Mouse (Mus musculus) spleen, adult 2 months (tissue): ENCODE measurements around the gene Gm20388. TPM values are rescaled to one million over a fixed set of nuclear protein-coding genes. Genes with fewer than 3 reads are reported as not detected.

Source experiments
- DNase-seq, 2 experiments: peaks; one replicate each; pipeline versions ENCODE4 v3.0.0 to v3.0.0-alpha.2; 2012 to 2021; ENCODE audit warnings: low spot score in 2 of 2, low read depth in 1 of 2
- H3K27ac ChIP-seq: fragments of 200-500 bp; 2 replicates; pipeline ENCODE4 v1.5.1; 2012; ENCODE audit warnings: low read length, inconsistent platforms; ENCODE audit not compliant: insufficient read depth
- H3K27me3 ChIP-seq: fragments of 200-500 bp; 2 replicates; pipeline ENCODE4 v1.6.1; 2012; ENCODE audit warnings: mild to moderate bottlenecking, moderate library complexity, low read length, inconsistent platforms; ENCODE audit not compliant: control insufficient read depth, insufficient read depth
- H3K36me3 ChIP-seq: fragments of 200-500 bp; 2 replicates; pipeline ENCODE4 v1.6.1; 2012; ENCODE audit warnings: mild to moderate bottlenecking, low read length, inconsistent platforms; ENCODE audit not compliant: control insufficient read depth, insufficient read depth
- H3K4me1 ChIP-seq: fragments of 200-500 bp; 2 replicates; pipeline ENCODE4 v1.6.1; 2011; ENCODE audit warnings: inconsistent platforms; ENCODE audit not compliant: control insufficient read depth, insufficient read depth, insufficient read length
- H3K4me3 ChIP-seq: fragments of 200-500 bp; 2 replicates; pipeline ENCODE4 v1.5.1; 2011; ENCODE audit warnings: mild to moderate bottlenecking, inconsistent platforms; ENCODE audit not compliant: insufficient read depth, insufficient read length; ENCODE audit errors: extremely low read depth
- CTCF ChIP-seq: fragments of 200-500 bp; IDR thresholded peaks from 2 replicates; pipeline ENCODE4 v1.5.1; 2011; ENCODE audit warnings: mild to moderate bottlenecking, inconsistent platforms; ENCODE audit not compliant: insufficient read depth, insufficient read length, insufficient replicate concordance; ENCODE audit errors: extremely low read depth
- POLR2A ChIP-seq: fragments of 200-500 bp; IDR thresholded peaks from 2 replicates; pipeline ENCODE4 v1.6.1; 2011; ENCODE audit warnings: low read depth, low read length, inconsistent platforms
- WGBS: fragments of 180-500 bp; shearing (Covaris S2); methylation state at CpG from one replicate; pipeline ENCODE4 v1.1.7; 2018; 5-methylcytosine and 5-hydroxymethylcytosine counted together
- polyA plus RNA-seq: library from polyadenylated mRNA; depleted of rRNA; stranded (reverse); fragments of >200 nt; gene quantifications from 2 replicates; pipeline ENCODE4 v1.2.3, GENCODE M21; 2012

Gene Gm20388
- polyA plus RNA-seq, 1 experiment = 26.1 TPM

DNA sequence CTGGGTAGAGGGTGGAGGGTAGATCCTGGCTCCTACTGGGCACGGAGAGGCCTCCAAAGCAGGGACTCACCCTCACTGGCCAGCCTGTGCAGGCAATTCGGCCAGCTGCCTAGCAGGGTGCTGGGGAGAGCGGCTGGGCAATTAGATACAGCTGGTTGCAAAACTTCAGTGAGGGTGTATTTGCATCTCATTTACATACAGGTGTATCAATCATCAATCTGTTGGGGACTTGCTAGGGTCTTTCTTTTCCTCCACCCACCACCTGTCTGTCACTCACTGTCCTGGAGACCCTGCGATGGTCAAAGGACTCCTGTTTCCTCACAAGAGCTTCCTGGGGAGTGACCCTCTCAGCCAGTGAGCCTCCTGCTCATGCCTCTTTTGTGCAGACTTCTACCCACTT is 465.6 kb downstream of the Gm20388 start:
- no peak overlapping the region for H3K4me3 ChIP-seq
- TF ChIP-seq CTCF = no peak
- TF ChIP-seq POLR2A = no peak
- no peak overlapping the region for H3K27ac ChIP-seq
- no peaks in the 10 kb centered on the region for H3K4me1 ChIP-seq
- H3K27me3 ChIP-seq = no peaks in the 10 kb centered on the region
- WGBS = 92% methylated on average over 4 of the region's 4 CpGs
- DNase-seq = no peak
- no peaks in the 10 kb centered on the region for H3K36me3 ChIP-seq

DNA sequence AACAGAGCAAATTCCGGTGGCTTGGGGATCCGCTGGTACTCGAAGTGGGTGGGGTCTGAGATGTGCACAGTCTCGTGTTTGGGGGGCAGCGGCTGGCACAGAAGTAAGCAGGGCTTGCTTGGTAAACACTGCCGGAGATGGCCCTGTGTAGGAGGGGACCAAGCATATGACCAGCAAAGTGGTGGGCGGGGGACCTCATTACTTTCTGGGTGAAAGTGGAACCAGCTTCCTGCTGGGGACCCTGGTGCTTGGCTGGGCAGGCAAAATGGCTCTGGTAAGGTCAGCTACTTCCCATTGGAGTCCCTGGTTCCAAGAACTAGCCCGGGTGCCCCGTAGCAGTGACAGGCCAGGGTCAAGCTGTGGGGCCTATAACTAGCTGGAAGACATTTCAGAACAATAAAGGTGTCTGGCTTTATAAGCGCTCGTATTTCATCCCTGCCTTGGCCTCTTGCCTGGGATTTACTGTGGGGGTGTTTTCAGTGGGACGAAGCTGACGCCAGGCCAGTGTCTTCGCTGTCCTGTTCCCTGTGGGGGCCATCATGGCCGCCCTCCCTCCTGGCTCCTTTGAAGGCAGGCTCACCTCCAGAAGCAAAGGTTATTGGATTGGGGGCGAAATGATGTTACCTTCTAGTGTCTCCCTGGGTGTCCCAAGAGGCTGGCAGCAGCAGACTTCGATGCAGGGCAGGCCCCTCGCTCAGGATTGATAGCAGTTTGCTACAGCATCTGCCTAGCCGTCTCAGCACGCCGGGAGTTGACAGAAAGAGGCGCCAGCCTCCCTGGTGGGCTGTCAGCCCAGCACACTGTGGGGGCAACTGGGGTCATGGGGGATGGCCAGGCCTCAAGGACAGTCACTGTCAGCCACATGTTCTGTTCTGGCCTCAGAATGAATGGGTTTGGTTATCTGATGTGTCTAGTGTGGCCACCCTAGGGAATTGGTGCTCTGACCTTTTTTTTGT is 466.5 kb downstream of the Gm20388 start:
- DNase-seq = no peak
- H3K4me1 ChIP-seq = no peaks in the 10 kb centered on the region
- 82% methylated on average over 22 of the region's 22 CpGs for WGBS
- no peaks in the 10 kb centered on the region for H3K36me3 ChIP-seq
- no peaks in the 10 kb centered on the region for H3K27me3 ChIP-seq
- TF ChIP-seq CTCF (no peak), POLR2A (no peak)
- no peak overlapping the region for H3K4me3 ChIP-seq
- 0 out of 2 replicates have a peak overlapping the region, but pooled peaks have one; percentile 1 for H3K27ac ChIP-seq

DNA sequence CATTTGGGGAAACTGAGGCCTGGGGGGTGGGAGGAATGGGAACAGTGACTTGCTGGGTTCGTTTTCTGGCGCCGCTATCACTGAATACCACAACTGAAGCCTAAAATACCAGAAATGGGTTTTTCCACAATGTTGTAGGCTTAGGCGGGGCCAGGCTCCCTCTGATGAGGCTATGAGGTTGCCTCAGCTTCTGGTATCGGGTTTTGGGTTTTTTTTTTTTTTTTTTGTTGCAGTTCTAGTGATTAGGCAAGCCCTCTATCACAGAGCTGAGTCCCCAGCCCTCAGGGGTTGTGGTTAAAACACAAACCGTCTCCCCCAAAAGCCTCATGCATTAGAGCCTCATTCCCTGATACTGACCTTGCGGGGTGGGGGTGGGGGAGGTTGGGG is 467.2 kb downstream of the Gm20388 start:
- 47% methylated on average over 7 of the region's 7 CpGs for WGBS

DNA sequence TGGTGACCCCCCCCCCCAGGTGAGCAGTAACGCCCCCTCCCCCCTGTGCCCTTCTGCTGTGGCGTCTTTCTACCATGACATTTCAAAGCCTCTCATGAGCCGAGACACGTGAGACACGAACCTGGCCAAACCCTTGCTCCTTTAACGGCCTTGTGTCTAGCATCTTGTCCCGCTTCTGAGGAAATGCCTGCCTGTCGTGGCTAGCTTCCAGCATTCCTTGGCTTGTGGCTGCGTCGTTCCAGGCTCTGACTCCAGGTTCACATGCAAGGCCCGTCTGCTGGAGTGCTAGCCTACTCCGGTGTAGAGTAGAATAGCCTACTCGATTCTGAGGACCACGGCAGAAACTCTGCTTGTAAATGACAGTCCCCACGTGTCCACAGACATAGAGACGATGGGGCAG is 467.7 kb downstream of the Gm20388 start:
- DNase-seq = no peak

More for the DNA sequence above, 467.2 kb downstream of the Gm20388 start:
- no peak for DNase-seq
- Histone ChIP-seq H3K4me1 (no peaks in the 10 kb centered on the region), H3K27ac (0 out of 2 replicates have a peak overlapping the region, but pooled peaks have one; percentile 1), H3K36me3 (no peaks in the 10 kb centered on the region), H3K4me3 (no peak overlapping the region), H3K27me3 (no peaks in the 10 kb centered on the region)
- TF ChIP-seq POLR2A (no peak), CTCF (no peak)

DNA sequence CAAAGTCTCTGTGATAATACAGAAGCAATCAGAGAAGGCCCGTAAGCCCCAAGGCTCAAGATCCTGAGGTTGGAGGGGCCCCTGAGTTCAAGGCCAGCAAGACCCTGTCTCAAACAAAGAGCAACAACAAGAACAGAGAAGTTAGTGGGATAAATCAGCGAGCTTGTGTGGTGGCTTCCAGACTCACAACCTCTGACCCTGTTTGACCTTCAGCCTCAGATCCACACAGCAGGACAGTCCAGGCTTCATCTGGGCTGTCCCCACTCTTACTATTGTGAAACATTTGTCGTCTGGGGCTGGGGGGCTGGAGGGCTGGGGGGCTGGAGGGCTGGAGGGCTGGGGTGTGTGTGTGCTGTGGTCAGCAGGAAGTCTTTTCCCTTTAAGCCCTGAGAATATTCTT is 468.4 kb downstream of the Gm20388 start:
- Histone ChIP-seq H3K4me1 (no peaks in the 10 kb centered on the region), H3K4me3 (no peak overlapping the region), H3K27ac (no peak overlapping the region), H3K36me3 (no peaks in the 10 kb centered on the region), H3K27me3 (no peaks in the 10 kb centered on the region)
- WGBS = 88% methylated on average over 3 of the region's 3 CpGs
- TF ChIP-seq POLR2A = no peak
- TF ChIP-seq CTCF = no peak
- DNase-seq = no peak

More for the DNA sequence above, 467.7 kb downstream of the Gm20388 start:
- Histone ChIP-seq H3K27me3 (no peaks in the 10 kb centered on the region), H3K4me3 (no peak overlapping the region), H3K36me3 (no peaks in the 10 kb centered on the region), H3K27ac (no peak overlapping the region), H3K4me1 (no peaks in the 10 kb centered on the region)
- 74% methylated on average over 16 of the region's 16 CpGs for WGBS
- TF ChIP-seq CTCF (no peak), POLR2A (no peak)

DNA sequence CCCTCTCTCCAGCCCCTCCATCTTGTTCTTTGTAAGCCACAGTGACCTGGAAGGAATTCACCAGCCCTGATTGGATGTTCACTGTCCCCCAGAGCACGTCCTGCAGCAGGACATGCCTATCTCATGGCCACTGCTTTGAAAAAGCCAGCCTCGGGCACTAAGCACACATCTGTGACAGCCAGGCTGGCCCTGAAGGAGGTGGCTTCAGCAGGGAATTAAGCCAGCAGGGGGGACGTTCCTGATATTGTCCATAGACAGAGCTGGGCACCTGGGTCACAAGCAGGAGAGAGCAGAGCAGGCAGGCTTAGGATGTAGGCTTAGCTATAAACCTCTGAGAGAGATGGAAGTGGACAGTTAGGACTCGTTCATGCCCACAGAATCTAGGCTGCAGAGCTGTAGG is 471.2 kb downstream of the Gm20388 start:
- Histone ChIP-seq H3K27ac (no peak overlapping the region), H3K4me1 (no peaks in the 10 kb centered on the region), H3K36me3 (no peaks in the 10 kb centered on the region), H3K27me3 (no peaks in the 10 kb centered on the region), H3K4me3 (no peak overlapping the region)
- WGBS = 80% methylated on average over 4 of the region's 4 CpGs
- DNase-seq = no peak
- TF ChIP-seq POLR2A = no peak
- no peak for TF ChIP-seq CTCF

DNA sequence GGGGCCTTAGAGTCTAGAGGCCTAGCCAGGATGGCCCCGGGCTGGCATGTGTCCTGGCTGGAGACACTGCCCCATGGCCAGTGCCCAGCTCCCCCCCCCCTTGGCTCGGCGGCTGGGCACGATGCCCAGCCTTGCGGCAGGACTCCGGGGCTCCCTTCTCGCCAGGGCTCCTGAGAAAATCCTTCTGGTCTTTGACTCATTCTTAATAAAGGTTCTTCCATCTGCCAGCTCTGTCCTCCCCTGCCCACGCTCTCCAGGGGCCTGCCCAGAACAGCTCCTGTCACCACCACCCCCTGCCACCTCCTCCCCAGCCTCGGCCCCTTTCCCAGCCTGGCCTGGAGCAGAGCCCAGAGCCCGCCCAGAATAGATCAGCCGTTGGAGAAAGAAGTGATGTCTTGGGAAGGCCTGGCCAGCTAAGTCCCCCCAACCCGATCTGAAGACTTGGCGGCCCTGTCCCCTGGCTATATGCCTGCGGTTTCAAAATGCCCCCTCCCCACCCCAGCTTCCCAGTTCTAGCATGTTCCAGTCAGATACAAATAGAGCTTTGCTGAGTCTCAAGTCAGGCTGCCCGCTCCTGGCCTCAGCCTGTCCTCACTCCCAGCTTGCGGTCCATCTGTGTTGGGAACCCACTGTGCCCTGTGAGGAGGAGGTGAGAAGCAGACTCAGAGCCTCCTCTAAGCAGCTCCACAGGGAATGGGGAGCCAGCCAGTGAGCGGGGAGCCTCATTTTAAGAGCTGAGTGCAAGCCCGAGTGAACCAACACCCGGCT is 472.0 kb downstream of the Gm20388 start:
- no peak overlapping the region for H3K27ac ChIP-seq
- DNase-seq = no peak
- no peak overlapping the region for H3K4me3 ChIP-seq
- no peaks in the 10 kb centered on the region for H3K36me3 ChIP-seq
- no peak for TF ChIP-seq POLR2A
- TF ChIP-seq CTCF = no peak
- H3K27me3 ChIP-seq = no peaks in the 10 kb centered on the region
- no peaks in the 10 kb centered on the region for H3K4me1 ChIP-seq
- WGBS = 66% methylated on average over 19 of the region's 19 CpGs
